Mouse (Mus musculus): ENCODE results near the gene Gabra5. TPM values are rescaled to one million over a fixed set of nuclear protein-coding genes. Genes with fewer than 3 reads are reported as not detected.

The Gabra5 gene
- total RNA-seq (2022): not detected

GRCm38 (mm10) chr7:57509681-57510141 lies at the start of gene Gabra5:
Gene Gabra5, minus strand, starts transcription at chr7:57510059.
- no peak for DNase-seq (ENCODE audit: low spot score)

DNA sequence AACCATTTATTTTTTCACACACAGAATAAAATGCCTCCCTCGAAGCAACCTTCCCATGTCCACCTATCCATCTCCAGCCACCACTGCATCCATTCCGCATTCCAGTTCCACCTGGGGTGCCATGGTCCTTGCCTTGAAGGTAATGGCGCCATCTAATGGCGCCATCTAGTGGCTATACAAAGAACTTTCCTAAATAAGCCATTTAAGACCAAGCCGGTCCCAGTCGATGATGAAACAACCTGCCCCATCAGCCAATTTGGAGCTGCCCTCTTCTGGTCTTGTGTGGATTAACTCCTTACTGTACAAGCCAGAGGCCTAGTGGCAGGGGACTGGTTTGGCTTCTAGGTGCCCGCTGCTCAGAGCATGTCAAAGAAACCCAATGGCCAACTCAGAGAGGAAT lies 28.7 kb upstream of the Gabra5 start:
- no peak for DNase-seq (ENCODE audit: low spot score)

DNA sequence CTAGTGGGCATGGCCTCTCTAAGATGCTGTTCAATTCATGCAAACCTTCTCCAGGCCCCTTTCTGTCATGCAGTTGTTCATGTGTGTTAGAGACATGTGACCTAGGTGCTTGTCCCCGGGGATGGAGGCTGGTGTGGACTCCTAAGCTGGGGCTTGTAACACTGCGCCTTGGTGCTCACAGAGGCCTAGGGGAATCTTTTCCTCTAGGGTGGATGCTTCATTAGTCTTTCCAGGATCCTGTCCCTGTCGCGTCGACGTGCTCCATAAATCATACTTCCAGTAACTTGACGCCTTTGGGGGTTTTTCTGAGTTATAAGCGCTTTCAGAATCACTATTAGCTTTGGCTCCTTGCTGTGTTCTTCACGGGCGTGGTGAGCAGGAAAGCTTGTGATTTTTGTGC lies 22.8 kb upstream of the Gabra5 start:
- no peak for DNase-seq (ENCODE audit: low spot score)

DNA sequence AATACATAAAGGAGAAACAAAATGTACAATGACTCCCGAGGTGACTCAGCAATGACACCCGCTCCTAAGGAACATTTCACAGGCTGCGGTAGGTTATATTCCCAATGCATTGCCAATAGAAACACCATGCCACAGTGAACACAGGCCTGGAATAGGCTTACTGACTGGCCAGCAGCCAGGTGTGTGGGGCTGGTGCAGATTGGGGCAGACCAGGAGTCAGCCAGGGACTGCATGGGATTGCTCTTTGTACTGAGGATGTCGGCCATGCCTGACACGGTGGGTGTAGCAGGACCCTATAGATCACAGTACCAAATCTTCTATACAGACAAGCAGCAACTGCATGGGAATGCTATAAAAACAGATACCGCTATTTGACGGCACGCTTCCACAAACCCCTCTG lies 20.1 kb upstream of the Gabra5 start:
- no peak for DNase-seq (ENCODE audit: low spot score)

DNA sequence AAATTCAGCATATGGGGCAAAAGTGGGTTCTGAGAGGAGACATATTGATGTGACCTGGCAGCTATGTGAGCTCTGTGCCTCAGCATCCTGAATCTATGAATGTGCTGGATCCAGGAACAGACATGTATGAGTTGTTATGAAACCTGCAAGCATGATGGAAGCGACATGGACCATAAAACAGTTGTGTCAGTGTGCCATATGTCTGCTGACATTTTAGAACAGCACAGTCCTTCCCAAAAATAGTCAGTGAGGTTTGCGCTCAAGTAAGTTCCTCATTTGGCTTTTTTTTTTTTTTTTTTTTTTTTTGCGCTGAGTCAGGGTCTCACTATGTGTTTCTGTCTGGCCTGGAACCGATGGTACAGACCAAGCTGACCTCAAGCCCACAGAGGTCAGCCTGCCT lies 19.6 kb upstream of the Gabra5 start:
- DNase-seq (ENCODE audit: low spot score): no peak

DNA sequence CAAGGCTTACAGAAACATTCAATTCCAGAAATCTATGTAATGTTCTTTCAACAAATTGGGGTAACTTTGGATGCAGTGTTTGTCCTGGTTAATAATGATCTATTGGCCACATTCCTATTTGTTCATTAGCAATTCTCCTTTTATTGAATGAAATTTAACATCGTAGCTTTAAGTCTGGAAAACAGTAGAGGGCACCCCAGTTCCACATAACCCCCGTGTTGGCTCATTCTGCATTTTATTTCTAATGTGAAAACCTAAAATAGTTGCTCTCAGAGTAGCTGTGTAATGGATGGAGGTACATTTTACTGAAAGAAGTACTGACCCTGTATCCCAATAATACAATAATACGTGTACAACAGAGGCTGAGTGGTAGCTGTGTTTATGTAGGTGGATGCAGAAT lies 3.1 kb upstream of the Gabra5 start:
- no peak for DNase-seq (ENCODE audit: low spot score)

DNA sequence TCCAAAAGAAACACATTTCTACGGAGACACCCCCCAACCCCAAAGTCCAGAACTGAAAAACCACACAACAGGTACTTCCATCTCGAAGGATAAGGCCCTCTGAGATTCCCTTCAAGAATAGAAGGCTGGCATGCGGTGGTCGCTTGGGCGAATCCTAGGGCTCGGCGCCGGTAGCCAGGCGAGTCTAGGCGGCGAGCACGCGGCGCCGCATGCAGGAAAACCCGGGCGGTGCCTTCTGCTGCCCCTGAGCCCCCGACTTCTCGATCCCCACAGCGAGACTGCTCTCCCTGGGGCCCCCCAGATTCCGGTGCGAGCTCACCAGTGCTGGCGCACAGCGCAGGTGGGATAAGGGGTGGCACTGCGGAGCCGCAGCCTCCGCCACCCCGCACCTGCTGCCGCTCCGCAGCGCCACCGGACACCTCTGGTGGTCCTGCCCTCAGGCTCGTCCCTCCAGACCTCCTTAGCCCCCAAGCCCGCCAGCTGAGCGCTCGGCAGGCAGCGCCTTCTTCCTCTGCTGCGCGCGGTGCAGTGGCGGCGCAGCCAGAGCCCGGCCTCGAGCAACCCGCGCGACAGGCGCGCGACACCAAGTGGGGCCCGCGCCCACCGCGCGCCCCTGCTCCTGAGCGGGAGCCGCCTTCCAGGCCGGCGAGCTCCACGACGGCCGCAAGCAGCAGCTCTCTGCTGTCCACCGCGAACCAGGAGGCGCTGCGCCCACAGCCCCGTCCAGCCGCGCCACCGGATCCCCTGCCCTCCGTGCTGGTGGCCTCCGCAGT lies 813 bp downstream of the Gabra5 start:
- no peak for DNase-seq (ENCODE audit: low spot score)

GRCm38 (mm10) chr7:57502809-57503208 lies 7.0 kb downstream of the Gabra5 start:
- DNase-seq (ENCODE audit: low spot score): no peak

- DNase-seq (ENCODE audit: low spot score): no peak
These were observed 18.1 kb downstream of the Gabra5 start for GRCm38 (mm10) chr7:57491795-57492194.

GRCm38 (mm10) chr7:57486907-57487306 lies 23.0 kb downstream of the Gabra5 start:
- DNase-seq (ENCODE audit: low spot score): no peak

DNA sequence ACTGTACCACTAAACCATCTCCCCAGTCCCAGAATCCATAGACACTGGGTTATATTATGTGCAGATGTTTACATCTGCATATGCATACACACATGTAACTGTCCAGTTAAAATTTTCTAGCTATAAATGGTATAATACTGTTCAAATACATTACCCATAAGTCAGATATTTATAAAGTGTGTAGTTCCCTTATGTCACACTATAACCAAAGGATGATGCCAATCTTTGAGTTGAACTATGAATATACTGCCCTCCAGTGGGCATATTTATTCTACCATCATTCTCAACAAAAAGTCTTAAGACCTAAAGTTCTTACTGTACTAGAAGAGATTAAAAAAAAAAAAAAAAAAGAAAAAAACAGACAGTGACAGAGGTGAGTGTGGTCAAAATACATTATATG lies 27.0 kb downstream of the Gabra5 start:
- no peak for DNase-seq (ENCODE audit: low spot score)

DNA sequence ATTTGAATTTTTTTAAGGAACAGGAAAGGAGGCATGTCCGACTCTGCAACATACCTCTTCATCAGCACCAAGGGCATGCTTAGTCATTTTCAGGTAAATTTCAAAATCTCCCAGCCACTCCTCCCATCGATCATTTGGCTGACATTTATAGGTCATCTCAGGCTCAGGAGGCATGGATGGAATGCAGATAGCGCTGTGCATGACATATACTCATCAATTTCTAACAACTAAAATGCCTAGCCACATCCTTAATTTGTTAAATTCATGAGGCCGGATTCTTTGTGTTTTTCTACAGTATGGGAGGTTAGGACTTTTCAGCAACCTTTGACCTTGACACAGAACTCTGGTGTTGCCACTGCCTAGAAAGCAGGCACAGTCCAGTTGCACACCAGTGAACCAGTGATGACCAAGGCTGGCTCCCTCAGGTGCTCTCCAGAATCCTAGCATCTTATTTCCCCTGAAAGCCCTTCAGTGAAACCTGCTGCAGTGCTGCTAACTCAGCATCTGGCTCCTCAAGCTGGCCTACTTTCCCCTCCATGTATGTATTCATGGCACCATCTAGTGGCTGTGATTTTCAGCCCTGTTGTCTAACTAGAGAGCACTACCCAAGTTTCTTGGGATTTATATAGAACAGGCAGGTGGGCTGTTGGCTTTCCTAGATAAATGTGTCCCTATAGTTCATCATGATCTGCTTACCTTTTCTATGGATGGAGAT lies 35.9 kb downstream of the Gabra5 start:
- DNase-seq (ENCODE audit: low spot score): peak; percentile 20

GRCm38 (mm10) chr7:57471316-57471715 lies 38.5 kb downstream of the Gabra5 start:
- DNase-seq (ENCODE audit: low spot score): no peak

DNA sequence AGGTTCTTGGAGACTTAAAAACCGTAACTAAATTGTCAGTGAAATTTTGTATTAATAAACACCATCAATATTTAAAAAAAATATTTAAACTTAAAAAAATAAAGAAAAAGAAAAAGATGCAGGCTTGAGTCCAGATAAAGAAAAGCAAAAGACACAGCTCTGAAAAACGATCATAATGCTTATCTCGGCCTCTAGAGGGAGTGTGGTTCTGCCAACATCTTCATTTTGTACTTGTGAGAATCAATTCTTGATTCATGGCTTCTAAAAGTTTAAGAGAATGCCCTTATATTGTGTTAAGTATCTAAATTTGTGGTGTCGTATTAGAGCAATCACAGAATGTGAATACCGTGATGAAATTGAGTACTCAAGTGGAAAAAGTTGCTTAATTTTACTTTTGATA lies 49.5 kb downstream of the Gabra5 start:
- DNase-seq (ENCODE audit: low spot score): no peak

- no peak for DNase-seq (ENCODE audit: low spot score)
These were observed 61.6 kb downstream of the Gabra5 start for GRCm38 (mm10) chr7:57448239-57448638.

- DNase-seq (ENCODE audit: low spot score): no peak
These were observed 87.2 kb downstream of the Gabra5 start for GRCm38 (mm10) chr7:57422675-57423074.

DNA sequence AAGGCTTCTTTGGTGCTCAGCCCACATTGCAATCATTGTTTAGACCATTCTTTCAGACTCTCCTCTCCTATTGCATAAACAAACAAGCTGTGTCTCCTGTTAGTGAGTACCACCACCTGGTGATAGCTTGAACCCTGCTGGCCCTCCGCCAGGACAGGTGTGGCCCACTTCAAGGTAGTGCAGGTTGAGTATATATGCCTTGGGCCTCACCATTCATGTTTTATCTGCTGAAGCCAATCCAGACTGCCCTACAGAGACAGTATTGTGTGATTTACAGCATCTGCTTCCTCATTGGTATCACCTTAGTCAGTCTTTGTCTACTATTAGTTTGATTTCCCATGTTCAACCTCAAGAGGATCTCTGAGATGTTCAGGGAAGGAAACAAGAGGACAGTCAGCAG lies 88.8 kb downstream of the Gabra5 start:
- no peak for DNase-seq (ENCODE audit: low spot score)

DNA sequence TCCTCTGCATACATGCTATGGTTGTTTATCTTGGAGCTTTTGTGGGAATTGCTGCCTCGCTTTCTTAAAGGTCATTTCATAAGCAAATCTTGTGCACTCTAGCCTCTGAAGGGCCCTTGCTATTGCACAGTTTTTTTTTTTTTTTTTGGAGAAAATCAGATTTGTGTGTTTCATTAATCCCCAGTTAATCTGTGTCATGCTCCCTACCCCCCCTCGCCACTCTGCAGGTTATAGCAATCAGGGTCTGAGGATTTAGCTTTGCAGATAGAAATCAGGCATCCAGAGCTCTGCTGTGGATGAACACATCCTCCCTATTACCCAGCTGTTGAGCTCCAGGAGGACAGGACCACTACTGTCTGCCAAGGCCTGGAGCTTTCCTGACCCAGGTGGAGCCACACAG lies 90.5 kb downstream of the Gabra5 start, which contains the start of gene Gabrb3:
Gabrb3 (plus strand) TSS at position 301 of the 400 bp plus-strand sequence.
- DNase-seq (ENCODE audit: low spot score): no peak

DNA sequence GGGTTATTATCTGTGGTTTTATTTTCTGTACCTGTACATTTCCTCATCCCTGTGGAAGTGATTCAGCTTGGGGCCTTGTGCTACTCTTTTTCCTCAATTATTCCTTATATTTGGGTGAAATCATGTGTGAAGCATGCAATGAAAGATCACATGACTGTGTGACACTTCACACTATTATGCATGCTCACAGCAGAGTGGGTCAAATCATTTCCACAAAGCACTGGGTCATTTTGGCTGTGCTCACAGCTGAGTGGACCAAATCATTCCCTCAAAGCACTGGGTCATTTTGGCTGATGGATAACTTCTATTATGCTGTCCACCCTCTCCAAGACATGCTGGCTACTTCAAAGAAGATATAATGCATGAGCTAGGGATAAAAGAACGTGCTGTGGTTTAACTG lies 97.0 kb downstream of the Gabra5 start:
- DNase-seq (ENCODE audit: low spot score): no peak

- no peak for DNase-seq (ENCODE audit: low spot score)
These were observed 98.7 kb downstream of the Gabra5 start for GRCm38 (mm10) chr7:57411163-57411562.

- DNase-seq (ENCODE audit: low spot score): peak; percentile 6
These were observed 116.3 kb downstream of the Gabra5 start for GRCm38 (mm10) chr7:57393551-57393950.

DNA sequence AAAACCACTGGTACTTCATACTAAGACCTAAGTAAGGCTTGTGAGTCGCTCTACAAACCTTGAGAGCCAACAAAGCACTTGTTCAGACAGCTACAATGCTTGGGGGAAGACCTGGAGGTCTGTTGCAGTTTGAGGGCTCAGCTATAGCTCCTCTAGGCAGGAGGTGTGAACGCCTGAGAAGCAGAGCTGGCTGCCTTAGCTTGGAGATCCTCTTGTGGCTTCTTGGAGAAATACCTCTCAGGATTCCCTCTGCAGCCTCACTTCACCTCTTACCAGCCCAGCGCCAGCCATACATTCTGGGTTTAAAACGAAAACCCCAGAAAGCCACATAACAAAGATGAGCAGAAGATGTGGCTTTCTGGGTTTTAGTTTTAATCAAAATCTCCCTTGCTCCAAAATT lies 119.8 kb downstream of the Gabra5 start:
- no peak for DNase-seq (ENCODE audit: low spot score)

- DNase-seq (ENCODE audit: low spot score): no peak
These were observed 122.6 kb downstream of the Gabra5 start for GRCm38 (mm10) chr7:57387341-57387654.

Data from heart, adult 8-10 months (tissue).